Mouse (Mus musculus): ENCODE measurements around the gene Ly6g6d.

Ly6g6d gene

DNA sequence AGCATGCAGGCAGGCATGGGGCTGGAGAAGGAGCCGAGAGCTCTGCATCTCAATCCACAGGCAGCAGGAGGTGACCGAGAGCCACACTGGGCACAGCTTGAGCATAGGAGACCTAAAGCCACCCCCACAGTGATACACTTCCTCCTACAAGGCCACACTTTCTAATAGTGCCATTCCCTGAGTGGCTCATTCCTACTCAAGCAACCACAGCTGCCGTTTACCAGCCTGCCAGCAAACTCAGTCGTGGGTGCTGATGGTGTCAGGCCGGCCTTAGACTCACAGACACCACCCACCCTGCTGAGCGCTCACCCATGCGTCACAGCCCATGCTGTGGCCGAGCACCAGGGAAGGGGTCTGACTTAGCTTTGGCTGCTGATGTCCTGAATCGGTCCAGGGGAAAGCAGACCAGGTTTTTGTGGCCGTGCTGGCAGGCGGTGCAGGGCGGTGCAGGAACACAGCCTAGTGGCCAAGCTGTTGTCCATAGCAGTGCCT lies 19.3 kb upstream of the Ly6g6d start:
- DNase-seq (ENCODE audit: low read depth), result no peak

- no peak for DNase-seq (ENCODE audit: low read depth)
Measured at GRCm38 (mm10) chr17:35096597-35096996, 18.7 kb upstream of the Ly6g6d start.

DNA sequence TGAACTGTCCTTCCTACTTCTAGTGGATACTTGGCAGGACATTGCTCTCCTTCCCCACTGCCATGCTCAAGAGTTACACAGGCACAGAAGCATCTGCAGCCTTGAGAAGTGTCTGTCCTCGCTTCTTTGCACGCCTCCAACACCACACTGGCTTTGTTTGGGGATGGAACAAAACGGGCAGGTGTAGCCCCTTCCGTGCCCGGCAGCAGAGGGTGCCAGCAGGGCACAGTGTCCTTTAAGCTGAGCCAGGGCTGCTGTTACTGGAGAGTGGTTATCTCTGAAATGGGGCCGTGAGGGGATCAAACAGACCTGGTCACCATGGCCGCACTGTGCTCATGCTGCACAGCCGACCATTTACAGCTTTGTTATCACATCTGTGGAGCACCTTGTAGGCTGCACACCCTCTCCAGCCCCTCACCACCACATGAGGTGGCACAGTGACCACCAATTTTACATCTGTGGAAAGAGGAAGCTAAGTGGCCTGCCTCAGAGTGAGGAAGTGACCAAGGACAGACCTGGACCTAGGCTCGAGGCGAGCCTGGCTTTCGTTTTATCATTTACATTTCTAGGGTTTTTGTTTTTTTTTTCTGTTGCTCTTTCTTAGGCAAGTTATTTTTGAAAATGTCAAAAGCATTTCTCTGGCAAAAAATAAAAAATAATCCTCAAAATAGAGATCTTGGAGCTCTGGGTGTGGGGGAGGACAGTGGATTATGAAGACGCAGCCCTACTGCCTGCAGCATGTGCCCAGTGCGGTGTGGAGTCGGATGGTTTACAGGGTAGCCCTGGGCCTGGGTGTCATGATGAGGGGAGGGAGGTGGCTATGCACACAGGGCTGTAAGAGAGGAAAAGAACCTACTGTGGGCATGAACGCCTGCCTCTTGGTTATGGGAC lies 16.9 kb upstream of the Ly6g6d start:
- DNase-seq (ENCODE audit: low read depth), result no peak

DNA sequence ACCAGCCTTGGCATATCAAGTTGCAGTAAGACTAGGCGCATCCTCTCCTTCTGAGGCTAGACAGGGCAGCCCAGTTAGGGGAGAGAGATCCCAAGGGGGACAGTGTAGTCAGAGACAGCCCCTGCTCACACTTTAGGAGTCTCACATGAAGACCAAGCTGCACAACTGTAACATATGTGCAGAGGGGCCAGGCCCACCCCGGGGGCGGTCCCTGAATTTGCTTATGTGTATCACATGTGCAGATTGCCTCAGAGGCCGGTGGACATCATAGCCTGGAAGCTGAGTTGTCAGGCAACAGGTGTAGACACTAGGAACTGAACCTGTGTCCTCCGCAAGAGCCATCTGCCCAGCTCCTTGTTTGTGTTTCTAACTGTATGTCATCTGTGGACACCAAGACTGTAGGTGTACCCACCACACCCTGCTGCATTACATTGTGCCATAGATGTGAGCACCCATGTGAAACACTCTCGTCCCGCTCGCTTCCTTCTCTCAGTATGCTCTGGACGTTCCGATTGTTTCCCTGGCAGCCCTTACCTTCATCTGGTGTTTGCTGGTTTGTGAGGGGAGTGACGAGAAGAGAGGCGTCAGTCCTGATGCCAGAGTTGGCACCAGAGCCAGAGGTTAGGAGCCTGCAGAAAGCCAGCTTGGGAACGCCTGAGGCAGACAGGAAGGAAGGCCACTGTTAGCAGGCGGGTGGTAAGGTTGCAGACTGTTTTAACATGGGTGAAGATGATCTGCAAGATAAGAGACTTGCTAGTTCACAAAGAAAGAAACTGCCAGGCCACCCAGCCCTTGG lies 14.7 kb upstream of the Ly6g6d start:
- DNase-seq (ENCODE audit: low read depth), result no peak

GRCm38 (mm10) chr17:35090166-35090932 lies 12.5 kb upstream of the Ly6g6d start:
- no peak for DNase-seq (ENCODE audit: low read depth)

GRCm38 (mm10) chr17:35088825-35089644 lies 11.2 kb upstream of the Ly6g6d start, which contains the start of gene Abhd16a:
Gene Abhd16a, plus strand, starts transcription at chr17:35089263.
- peak; percentile 96 for DNase-seq (ENCODE audit: low read depth)

GRCm38 (mm10) chr17:35088151-35088550 lies 10.3 kb upstream of the Ly6g6d start:
- DNase-seq (ENCODE audit: low read depth), result peak; percentile 47

DNA sequence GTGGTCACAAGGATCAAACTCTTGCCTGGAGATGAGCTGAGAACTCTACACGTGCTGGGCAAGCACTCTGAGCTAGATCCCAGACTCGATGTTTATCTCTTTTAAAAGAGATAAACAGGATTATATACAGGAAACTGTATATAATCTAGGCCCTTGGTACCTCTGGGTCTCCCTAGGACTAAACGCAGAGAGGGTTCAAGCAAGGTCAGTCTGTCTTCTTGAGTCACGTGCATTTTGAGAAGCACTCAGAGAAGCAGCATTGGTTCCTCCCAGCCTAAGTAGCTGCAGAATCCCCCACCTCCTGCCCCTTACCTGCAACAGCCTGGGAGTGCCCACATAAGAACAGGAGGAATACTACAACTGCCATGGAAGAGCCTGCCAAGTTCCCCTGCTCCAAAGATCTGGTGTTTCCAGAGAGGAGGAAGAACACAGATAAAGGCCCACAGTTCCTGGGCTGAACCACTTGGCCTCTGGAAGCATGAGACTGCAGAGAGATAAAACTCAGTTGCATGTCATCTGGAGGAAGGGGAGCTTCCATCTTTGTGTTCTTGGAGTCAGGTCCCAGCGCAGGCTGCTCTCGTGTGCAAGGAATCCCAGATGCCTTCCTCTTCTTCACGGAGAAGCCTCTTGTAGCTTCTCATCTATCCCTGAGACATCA lies 7.5 kb upstream of the Ly6g6d start, which contains the start of gene Ly6g6f:
Gene Ly6g6f, minus strand, starts transcription at position 403 of the 658 bp plus-strand sequence.
- DNase-seq (ENCODE audit: low read depth), result no peak

GRCm38 (mm10) chr17:35083929-35084497 lies 6.1 kb upstream of the Ly6g6d start:
- no peak for DNase-seq (ENCODE audit: low read depth)

DNA sequence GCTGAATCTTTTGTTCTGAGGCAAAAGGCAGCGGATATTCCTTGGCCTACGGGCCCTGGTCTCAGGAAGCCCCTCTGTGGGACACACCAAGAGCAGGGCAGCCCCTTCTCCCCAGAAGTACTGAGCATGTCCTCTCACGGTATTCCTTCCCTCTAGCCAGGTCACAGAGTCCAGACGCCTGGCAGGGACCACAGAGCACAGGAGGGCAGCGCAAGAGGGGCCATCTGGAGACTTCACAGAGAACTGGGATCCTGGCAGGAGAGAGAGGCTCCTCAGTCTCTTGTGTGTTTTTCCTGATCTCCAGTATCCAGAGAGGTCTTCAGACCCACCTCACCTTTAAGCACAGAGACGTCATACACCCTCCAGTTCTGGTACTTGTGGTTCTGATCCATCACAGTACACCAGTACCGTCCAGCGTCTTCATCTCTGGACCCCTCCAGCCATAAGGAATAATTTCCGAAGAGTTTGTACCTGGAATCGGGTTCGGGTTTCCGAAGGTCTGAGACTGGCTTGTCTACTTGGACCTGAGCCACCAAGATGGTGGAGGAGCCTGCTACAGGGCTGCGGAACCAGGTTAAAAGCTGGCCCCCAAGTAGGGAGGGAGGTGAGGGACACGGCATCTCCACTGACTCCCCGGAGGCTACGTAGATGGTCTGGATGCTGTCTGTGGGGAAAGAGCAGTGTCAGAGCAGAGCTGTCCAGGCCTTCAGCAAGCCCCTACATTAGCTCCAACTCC lies 5.1 kb upstream of the Ly6g6d start:
- no peak for DNase-seq (ENCODE audit: low read depth)

DNA sequence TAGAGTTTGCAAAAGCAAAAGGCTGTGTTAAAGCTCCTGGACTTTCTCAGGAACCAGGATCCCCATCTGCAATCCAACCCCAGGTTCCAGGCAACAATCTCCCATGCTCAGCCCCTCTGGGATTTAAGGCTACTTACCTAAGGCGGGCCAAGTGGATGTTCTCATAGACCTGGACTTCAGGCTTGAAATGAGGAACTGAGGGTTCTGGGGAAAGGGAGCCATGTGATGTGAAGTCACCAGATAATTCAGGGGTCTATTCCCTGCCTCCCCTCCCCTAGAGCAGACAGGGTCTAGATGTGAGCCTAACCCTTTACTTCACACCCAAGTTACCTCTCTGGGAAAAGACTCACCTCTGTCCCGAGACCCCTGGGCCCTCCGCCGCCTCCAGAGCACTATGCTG lies 2.8 kb upstream of the Ly6g6d start:
- no peak for DNase-seq (ENCODE audit: low read depth)

GRCm38 (mm10) chr17:35080248-35080647 lies 2.4 kb upstream of the Ly6g6d start:
- DNase-seq (ENCODE audit: low read depth), result no peak

GRCm38 (mm10) chr17:35079778-35080177 lies 1.9 kb upstream of the Ly6g6d start:
- DNase-seq (ENCODE audit: low read depth), result no peak

DNA sequence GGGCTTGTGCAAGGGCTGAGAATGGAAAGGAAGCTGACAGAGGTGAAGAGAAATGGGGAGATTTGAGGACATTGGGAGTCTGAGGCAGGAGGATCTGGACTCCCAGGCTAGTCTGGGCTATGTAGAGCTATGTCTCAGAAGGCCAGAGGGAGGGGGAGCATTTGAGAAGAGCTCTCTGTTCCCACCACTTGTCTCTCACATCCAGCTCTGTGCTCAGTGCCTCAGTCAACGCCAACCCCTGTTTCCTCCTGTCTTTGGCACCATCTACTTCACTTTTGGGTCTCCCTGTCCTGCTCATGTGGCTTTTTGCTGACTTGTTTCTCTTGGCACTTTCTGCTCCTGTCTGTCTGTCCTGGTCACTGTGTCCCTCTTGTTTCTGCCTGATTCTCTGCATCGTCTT lies 580 bp downstream of the Ly6g6d start:
- no peak for DNase-seq (ENCODE audit: low read depth)

DNA sequence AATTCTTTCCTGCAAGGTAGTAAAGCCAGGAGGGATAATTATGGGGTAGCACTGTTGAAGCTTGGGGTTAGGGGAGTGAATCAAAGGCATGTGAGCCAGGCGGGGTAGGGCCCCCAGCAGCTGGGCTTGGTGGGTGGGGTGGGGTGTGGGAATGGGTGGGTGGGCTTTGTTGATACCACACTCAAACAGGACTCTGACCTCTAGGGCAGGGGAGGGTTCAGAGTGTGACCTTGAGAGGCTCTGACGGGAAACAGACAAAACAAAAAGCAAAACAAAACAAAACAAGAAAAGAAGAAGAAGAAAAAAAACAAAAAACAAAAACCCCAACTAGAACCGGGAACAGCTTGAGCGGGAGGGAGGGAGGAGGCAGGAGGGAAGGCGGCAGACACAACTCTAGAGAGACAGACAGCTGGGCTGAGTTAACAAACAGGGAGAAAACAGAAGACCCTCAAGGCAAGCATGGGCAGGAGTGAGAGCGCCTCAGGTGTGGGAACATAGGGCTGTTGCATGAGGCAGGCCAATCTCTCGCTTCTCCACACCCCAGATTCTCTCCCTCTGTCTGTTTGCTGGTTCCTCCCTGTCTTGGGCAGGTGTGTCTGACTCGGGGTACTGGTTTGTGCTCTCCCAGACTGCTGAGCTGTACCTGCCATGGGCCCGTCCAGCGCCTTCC lies 1.2 kb downstream of the Ly6g6d start, which contains the start of gene Ly6g6e:
Gene Ly6g6e, plus strand, starts transcription at position 396 of the 670 bp plus-strand sequence.
- no peak for DNase-seq (ENCODE audit: low read depth)

DNA sequence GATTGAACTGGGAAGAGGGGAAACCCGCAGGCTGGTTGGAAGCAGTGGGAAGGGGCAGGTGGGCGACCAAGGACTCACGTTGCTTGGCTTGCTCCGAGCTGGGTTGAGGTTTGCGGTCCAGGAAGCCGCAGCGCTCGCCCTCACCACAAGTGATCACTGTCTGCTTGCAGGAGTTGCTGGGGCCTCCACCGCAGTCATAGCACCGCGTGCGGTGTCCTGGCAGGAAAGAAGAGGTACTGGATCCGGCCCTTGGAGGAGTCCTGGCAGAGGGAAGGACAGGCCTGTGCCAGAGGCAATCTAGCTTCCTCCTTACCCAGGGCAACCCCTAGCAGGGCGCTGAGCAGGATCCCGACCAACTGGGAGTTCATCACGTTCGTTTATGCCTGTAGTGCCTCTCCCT lies 3.8 kb downstream of the Ly6g6d start:
- DNase-seq (ENCODE audit: low read depth), result no peak

- DNase-seq (ENCODE audit: low read depth), result no peak
Measured at GRCm38 (mm10) chr17:35071454-35071853, 6.4 kb downstream of the Ly6g6d start.

GRCm38 (mm10) chr17:35070556-35071229 lies 7.2 kb downstream of the Ly6g6d start:
- DNase-seq (ENCODE audit: low read depth), result no peak

All from induced T-regulatory cell, adult 2 months (primary cell).